Mouse (Mus musculus): Measurements from ENCODE around the gene Krt5. TPM values are rescaled to one million over a fixed set of nuclear protein-coding genes. Genes with fewer than 3 reads are reported as not detected.
"Not testable (repeated sequence)": the region's sequence is repeated elsewhere in the genome, so short reads cannot be mapped to it uniquely, and the experiment has no call there.

Gene Krt5
- polyA plus RNA-seq, 1 experiment from 2014 or later: 0.22 TPM

GRCm38 (mm10) chr15:101697326-101698188, 15.1 kb downstream of the Krt5 start:
- Histone ChIP-seq H3K36me3 (no peaks in the 10 kb centered on the region), H3K27ac (replicated peaks) (no peak overlapping the region), H3K9me3 (replicated peaks) (no peaks in the 10 kb centered on the region), H3K4me1 (peaks cover 4% of the 10 kb centered on the region), H3K4me3 (no peak overlapping the region), H3K27me3 (ENCODE audit: low read depth, poor library complexity, severe bottlenecking) (no peaks in the 10 kb centered on the region)
- 79% methylated on average over 8 of the region's 8 CpGs for WGBS
- DNase-seq (ENCODE audit: low spot score): no peak

- Histone ChIP-seq H3K4me1 (no peaks in the 10 kb centered on the region), H3K36me3 (no peaks in the 10 kb centered on the region), H3K4me3 (no peak within 1 kb of the TSS), H3K9me3 (replicated peaks) (no peaks in the 10 kb centered on the region), H3K27ac (replicated peaks) (no peak within 1 kb of the TSS), H3K27me3 (ENCODE audit: low read depth, poor library complexity, severe bottlenecking) (no peaks in the 10 kb centered on the region)
- no peak for DNase-seq (ENCODE audit: low spot score)
- 82% methylated on average over 5 of the region's 5 CpGs for WGBS
Measured at GRCm38 (mm10) chr15:101694207-101694606, 18.5 kb downstream of the Krt5 start, which contains the start of gene Krt6a. Krt6a (minus strand) TSS chr15:101694307.

GRCm38 (mm10) chr15:101690460-101690859, 22.2 kb downstream of the Krt5 start:
- not testable (repeated sequence) for H3K9me3 ChIP-seq (replicated peaks); H3K36me3 ChIP-seq; H3K27me3 ChIP-seq (ENCODE audit: low read depth, poor library complexity, severe bottlenecking); H3K4me3 ChIP-seq; H3K27ac ChIP-seq (replicated peaks); DNase-seq (ENCODE audit: low spot score); H3K4me1 ChIP-seq
- 92% methylated on average over 5 of the region's 5 CpGs for WGBS

- Histone ChIP-seq H3K36me3 (no peaks in the 10 kb centered on the region), H3K4me1 (no peaks in the 10 kb centered on the region), H3K9me3 (replicated peaks) (no peaks in the 10 kb centered on the region), H3K27ac (replicated peaks) (no peak overlapping the region), H3K4me3 (no peak overlapping the region), H3K27me3 (ENCODE audit: low read depth, poor library complexity, severe bottlenecking) (no peaks in the 10 kb centered on the region)
- 74% methylated on average over 2 of the region's 2 CpGs for WGBS
- DNase-seq (ENCODE audit: low spot score): no peak
Measured at GRCm38 (mm10) chr15:101688161-101688560, 24.5 kb downstream of the Krt5 start.

GRCm38 (mm10) chr15:101680187-101680586, 32.5 kb downstream of the Krt5 start, which contains the start of gene Krt6b:
Krt6b (minus strand) TSS chr15:101680287.
- H3K36me3 ChIP-seq: no peaks in the 10 kb centered on the region

GRCm38 (mm10) chr15:101675978-101676377, 36.7 kb downstream of the Krt5 start:
- Histone ChIP-seq H3K4me3 (no peak overlapping the region), H3K4me1 (no peaks in the 10 kb centered on the region), H3K9me3 (replicated peaks) (no peaks in the 10 kb centered on the region), H3K27me3 (ENCODE audit: low read depth, poor library complexity, severe bottlenecking) (no peaks in the 10 kb centered on the region), H3K36me3 (no peaks in the 10 kb centered on the region), H3K27ac (replicated peaks) (no peak overlapping the region)
- no peak for DNase-seq (ENCODE audit: low spot score)
- WGBS: 91% methylated on average over 1 of the region's 1 CpGs

More at GRCm38 (mm10) chr15:101680187-101680586, 32.5 kb downstream of the Krt5 start, which contains the start of gene Krt6b:
- Histone ChIP-seq H3K27me3 (ENCODE audit: low read depth, poor library complexity, severe bottlenecking) (no peaks in the 10 kb centered on the region), H3K4me1 (no peaks in the 10 kb centered on the region), H3K9me3 (replicated peaks) (no peaks in the 10 kb centered on the region), H3K4me3 (no peak within 1 kb of the TSS), H3K27ac (replicated peaks) (no peak within 1 kb of the TSS)
- no peak for DNase-seq (ENCODE audit: low spot score)
- WGBS: 86% methylated on average over 2 of the region's 2 CpGs

Small RNA genes within 50 kb of the gene (microRNA-seq; reads per million reads assigned to microRNA genes)
- gene Gm44323 (not detected), gene Gm44342 (not detected), gene Gm44383 (not detected)

Other genes with a start within 250 kb of the Krt5 start
- gene Krt81, start 249.1 kb downstream of the Krt5 start, polyA plus RNA-seq (2016; fragmentation: Nextera tagmentation; extraction: Ambion mirVana): not detected in 2 replicates
- gene Krt86, start 239.4 kb downstream of the Krt5 start, polyA plus RNA-seq (2016; fragmentation: Nextera tagmentation; extraction: Ambion mirVana): not detected in 2 replicates
- gene Krt83, start 221.4 kb downstream of the Krt5 start, polyA plus RNA-seq (2016; fragmentation: Nextera tagmentation; extraction: Ambion mirVana): 0.07 TPM in 1 of 2 replicates, not detected in the other
- not detected in 2 replicates for gene Gm49425, start 195.6 kb downstream of the Krt5 start, polyA plus RNA-seq (2016; fragmentation: Nextera tagmentation; extraction: Ambion mirVana)
- not detected in 2 replicates for gene Krt84, start 180.1 kb downstream of the Krt5 start, polyA plus RNA-seq (2016; fragmentation: Nextera tagmentation; extraction: Ambion mirVana)
- gene Krt82, start 162.2 kb downstream of the Krt5 start, polyA plus RNA-seq (2016; fragmentation: Nextera tagmentation; extraction: Ambion mirVana): not detected in 2 replicates
- gene Krt90, start 149.9 kb downstream of the Krt5 start, polyA plus RNA-seq (2016; fragmentation: Nextera tagmentation; extraction: Ambion mirVana): 0.51 and 0.67 TPM in 2 replicates
- gene Krt75, start 139.0 kb downstream of the Krt5 start, polyA plus RNA-seq (2016; fragmentation: Nextera tagmentation; extraction: Ambion mirVana): not detected in 2 replicates
- not detected in 2 replicates for gene Gm5414, start 84.7 kb downstream of the Krt5 start, polyA plus RNA-seq (2016; fragmentation: Nextera tagmentation; extraction: Ambion mirVana)
- gene Gm5478, start 65.5 kb downstream of the Krt5 start, polyA plus RNA-seq (2016; fragmentation: Nextera tagmentation; extraction: Ambion mirVana): not detected in 2 replicates
- gene Krt6b, start 32.6 kb downstream of the Krt5 start, polyA plus RNA-seq (2016; fragmentation: Nextera tagmentation; extraction: Ambion mirVana): not detected in 2 replicates
- gene Krt6a, start 18.6 kb downstream of the Krt5 start, polyA plus RNA-seq (2016; fragmentation: Nextera tagmentation; extraction: Ambion mirVana): not detected in 2 replicates
- gene Krt71, start 30.2 kb upstream of the Krt5 start, polyA plus RNA-seq (2016; fragmentation: Nextera tagmentation; extraction: Ambion mirVana): not detected in 2 replicates
- gene Krt72, start 73.6 kb upstream of the Krt5 start, polyA plus RNA-seq (2016; fragmentation: Nextera tagmentation; extraction: Ambion mirVana): not detected in 2 replicates
- gene Krt73, start 89.4 kb upstream of the Krt5 start, polyA plus RNA-seq (2016; fragmentation: Nextera tagmentation; extraction: Ambion mirVana): 0.07 TPM in 1 of 2 replicates, not detected in the other
- gene Krt2, start 105.3 kb upstream of the Krt5 start, polyA plus RNA-seq (2016; fragmentation: Nextera tagmentation; extraction: Ambion mirVana): not detected in 2 replicates
- gene Krt1, start 137.9 kb upstream of the Krt5 start, polyA plus RNA-seq (2016; fragmentation: Nextera tagmentation; extraction: Ambion mirVana): 1.1 and 1.2 TPM in 2 replicates
- not detected in 2 replicates for gene Krt77, start 156.8 kb upstream of the Krt5 start, polyA plus RNA-seq (2016; fragmentation: Nextera tagmentation; extraction: Ambion mirVana)
- gene Krt76, start 180.0 kb upstream of the Krt5 start, polyA plus RNA-seq (2016; fragmentation: Nextera tagmentation; extraction: Ambion mirVana): not detected in 2 replicates
- gene Krt4, start 211.8 kb upstream of the Krt5 start, polyA plus RNA-seq (2016; fragmentation: Nextera tagmentation; extraction: Ambion mirVana): not detected in 2 replicates
- 0.07 and 0.20 TPM in 2 replicates for gene Krt79, start 227.4 kb upstream of the Krt5 start, polyA plus RNA-seq (2016; fragmentation: Nextera tagmentation; extraction: Ambion mirVana)
- gene Krt78, start 241.4 kb upstream of the Krt5 start, polyA plus RNA-seq (2016; fragmentation: Nextera tagmentation; extraction: Ambion mirVana): not detected in 2 replicates

All from midbrain, embryonic 10.5 days (tissue).